Mouse (Mus musculus) forebrain, postnatal 0 days (tissue): ENCODE measurements around the gene Hist1h3g. TPM values are rescaled to one million over a fixed set of nuclear protein-coding genes. Genes with fewer than 3 reads are reported as not detected.
"Not testable (repeated sequence)": the region's sequence is repeated elsewhere in the genome, so short reads cannot be mapped to it uniquely, and the experiment has no call there.

ENCODE experiments used
- ATAC-seq: fragments of 200-750 bp; cut with Nextera tagmentation; 2 replicates; pipeline ENCODE4 v1.8.0; 2017; ENCODE audit warnings: mild to moderate bottlenecking, moderate library complexity
- DNase-seq: peaks from one replicate; pipeline ENCODE4 v3.0.0-alpha.2; 2015
- H3K27ac ChIP-seq: fragments of 300-500 bp; sonication (generic); 2 replicates; pipeline ENCODE4 v1.5.1; 2014; ENCODE audit warnings: low read depth, mild to moderate bottlenecking, antibody characterized with exemption, low read length, moderate library complexity, mixed read lengths
- H3K27me3 ChIP-seq: fragments of 300-500 bp; sonication (generic); 2 replicates; pipeline ENCODE4 v1.6.1; 2014; ENCODE audit warnings: mild to moderate bottlenecking, low read length, mixed read lengths; ENCODE audit not compliant: insufficient read depth
- H3K36me3 ChIP-seq: fragments of 300-500 bp; sonication (generic); 2 replicates; pipeline ENCODE4 v1.6.1; 2014; ENCODE audit warnings: mild to moderate bottlenecking, moderate library complexity; ENCODE audit not compliant: insufficient read depth
- H3K4me1 ChIP-seq: fragments of 300-500 bp; sonication (generic); 2 replicates; pipeline ENCODE4 v1.6.1; 2014; ENCODE audit warnings: antibody characterized with exemption; ENCODE audit not compliant: insufficient read depth
- H3K4me2 ChIP-seq: fragments of 300-500 bp; sonication (generic); 2 replicates; pipeline ENCODE4 v1.6.1; 2014; ENCODE audit warnings: low read depth, mild to moderate bottlenecking, moderate library complexity
- H3K4me3 ChIP-seq: fragments of 300-500 bp; sonication (generic); 2 replicates; pipeline ENCODE4 v1.5.1; 2014; ENCODE audit warnings: low read depth, low read length, mixed read lengths
- H3K9ac ChIP-seq: fragments of 300-500 bp; sonication (generic); 2 replicates; pipeline ENCODE4 v1.6.1; 2014; ENCODE audit warnings: mild to moderate bottlenecking
- H3K9me3 ChIP-seq: fragments of 300-500 bp; sonication (generic); 2 replicates; pipeline ENCODE4 v1.6.1; 2016; ENCODE audit warnings: low read length
- CTCF ChIP-seq: sonication (generic); IDR thresholded peaks from 2 replicates; pipeline ENCODE4 v1.5.1; 2016; ENCODE audit warnings: antibody characterized with exemption, control low read depth, low read depth
- WGBS: fragments of 180-500 bp; shearing (Covaris S2); extraction: QIAGEN DNeasy Blood & Tissue Kit; methylation state at CpG from one replicate; pipeline ENCODE4 v1.1.7; 2014; 5-methylcytosine and 5-hydroxymethylcytosine counted together
- polyA plus RNA-seq: library from polyadenylated mRNA; unstranded; fragments of >200 nt; fragmentation: Nextera tagmentation; extraction: Ambion mirVana; gene quantifications from 2 replicates; pipeline ENCODE4 v1.2.1, GENCODE M21; 2015
- total RNA-seq: library from RNA; depleted of rRNA; stranded (reverse); fragments of >200 nt; gene quantifications from 2 replicates; pipeline ENCODE4 v1.2.3, GENCODE M21; 2014

The Hist1h3g gene
- total and polyA plus RNA-seq, 2 experiments from 2014 or later: 0.50 to 116 TPM

DNA sequence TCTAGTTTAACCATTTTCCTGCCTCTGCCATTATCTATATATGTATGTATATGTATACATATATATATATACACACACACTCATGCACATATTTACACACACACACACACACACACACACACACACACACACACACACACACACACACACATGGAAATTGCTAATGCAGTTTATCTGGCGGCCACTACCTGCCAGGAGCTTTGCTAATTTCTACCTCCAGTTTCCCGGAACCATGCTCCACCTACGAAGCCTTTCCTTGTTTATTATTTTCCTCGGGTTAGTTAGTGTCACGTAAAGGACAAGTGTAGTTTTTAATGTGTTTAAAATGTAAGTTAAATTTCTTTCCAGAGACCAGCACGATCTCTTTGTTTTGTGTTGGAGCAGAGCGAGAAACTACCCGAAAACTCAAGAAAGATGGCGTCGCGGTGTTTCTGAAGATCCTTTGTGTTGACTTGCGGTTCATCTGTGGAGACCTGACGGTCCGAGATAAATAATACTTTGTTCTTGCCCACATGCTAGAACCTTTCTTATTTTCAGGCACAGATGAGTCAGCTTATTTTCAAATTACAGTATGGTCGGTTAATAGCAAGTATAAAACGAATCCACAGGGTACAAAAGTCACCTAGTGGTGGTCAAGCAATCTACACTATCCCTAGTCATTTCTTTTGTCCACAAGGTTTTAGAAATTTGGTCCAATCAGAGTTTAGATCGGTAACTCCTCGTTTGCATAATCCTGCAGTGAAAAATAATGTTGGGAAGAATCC, 27.7 kb downstream of the Hist1h3g start:
- H3K4me2 ChIP-seq: peak overlapping the region; percentile 66
- no peaks in the 10 kb centered on the region for H3K9me3 ChIP-seq
- H3K27ac ChIP-seq: peak overlapping the region; percentile 94
- H3K36me3 ChIP-seq: no peaks in the 10 kb centered on the region
- ATAC-seq (peak; percentile 38), DNase-seq (peak; percentile 89)
- H3K4me3 ChIP-seq: peak overlapping the region; percentile 37
- no peaks in the 10 kb centered on the region for H3K27me3 ChIP-seq
- peak; percentile 67 for TF ChIP-seq CTCF
- peak overlapping the region; percentile 74 for H3K9ac ChIP-seq
- WGBS: 2% methylated on average over 18 of the region's 18 CpGs
- no peaks in the 10 kb centered on the region for H3K4me1 ChIP-seq

DNA sequence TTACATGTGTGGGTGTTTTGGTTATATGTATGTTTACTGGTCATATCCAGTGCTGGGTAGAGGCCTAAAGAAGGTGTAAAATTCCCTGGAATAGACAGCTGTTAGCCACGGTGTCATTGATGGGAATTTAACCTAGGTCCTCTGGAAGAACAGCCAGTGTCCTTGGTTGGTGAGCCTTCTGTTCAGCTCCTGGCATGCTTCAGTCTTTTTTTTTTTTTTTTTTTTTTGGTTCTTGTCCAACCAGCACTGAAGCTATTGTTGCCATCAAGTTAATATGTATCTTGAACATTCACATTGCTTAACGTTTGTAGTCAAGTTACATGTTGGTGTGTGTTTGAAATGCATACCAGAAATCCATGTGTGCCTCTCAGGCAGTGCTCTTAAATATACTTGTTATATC, 29.3 kb downstream of the Hist1h3g start:
- no peaks in the 10 kb centered on the region for H3K4me1 ChIP-seq
- no peaks in the 10 kb centered on the region for H3K27me3 ChIP-seq
- H3K27ac ChIP-seq: no peak overlapping the region
- WGBS: 88% methylated on average over 2 of the region's 2 CpGs
- DNase-seq: no peak
- H3K4me3 ChIP-seq: no peak overlapping the region
- no peaks in the 10 kb centered on the region for H3K36me3 ChIP-seq
- no peak overlapping the region for H3K9ac ChIP-seq
- TF ChIP-seq CTCF: no peak
- no peaks in the 10 kb centered on the region for H3K9me3 ChIP-seq
- ATAC-seq: no peak
- H3K4me2 ChIP-seq: no peak overlapping the region

DNA sequence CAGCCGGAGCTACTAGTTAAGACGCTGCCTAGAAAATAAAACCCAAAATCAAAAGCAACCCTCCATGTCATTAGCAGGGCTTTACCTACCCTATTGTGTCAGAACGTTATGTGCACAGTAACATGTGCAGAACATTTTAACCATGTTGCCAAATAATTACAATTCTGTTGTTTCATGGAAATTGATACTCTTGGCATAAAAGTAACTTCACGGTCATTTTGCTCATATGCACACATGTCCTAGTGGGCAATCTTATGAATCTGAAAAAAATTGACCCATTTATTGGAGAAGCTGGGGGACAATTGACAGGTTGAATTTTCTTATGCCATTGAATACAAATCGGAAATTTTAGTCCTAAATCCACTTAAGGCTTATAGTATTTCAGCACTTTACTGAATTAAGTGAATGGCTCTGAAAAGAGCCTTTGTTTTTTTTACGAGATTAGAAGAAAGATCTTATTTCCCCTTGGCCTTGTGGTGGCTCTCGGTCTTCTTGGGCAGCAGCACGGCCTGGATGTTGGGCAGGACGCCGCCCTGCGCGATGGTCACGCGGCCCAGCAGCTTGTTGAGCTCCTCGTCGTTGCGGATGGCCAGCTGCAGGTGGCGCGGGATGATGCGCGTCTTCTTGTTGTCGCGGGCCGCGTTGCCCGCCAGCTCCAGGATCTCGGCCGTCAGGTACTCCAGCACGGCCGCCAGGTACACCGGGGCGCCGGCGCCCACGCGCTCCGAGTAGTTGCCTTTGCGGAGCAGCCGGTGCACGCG, 35.2 kb downstream of the Hist1h3g start:
- Histone ChIP-seq H3K4me1 (peaks cover 20% of the 10 kb centered on the region), H3K9ac (peak overlapping the region; percentile 60), H3K4me2 (peak overlapping the region; percentile 67), H3K4me3 (peak overlapping the region; percentile 36), H3K27ac (peak overlapping the region; percentile 93)
- not testable (repeated sequence) for H3K27me3 ChIP-seq, H3K36me3 ChIP-seq, H3K9me3 ChIP-seq
- peak; percentile 17 for ATAC-seq
- under 1% methylated on average over 19 of the region's 41 CpGs for WGBS
- DNase-seq: peak; percentile 56

DNA sequence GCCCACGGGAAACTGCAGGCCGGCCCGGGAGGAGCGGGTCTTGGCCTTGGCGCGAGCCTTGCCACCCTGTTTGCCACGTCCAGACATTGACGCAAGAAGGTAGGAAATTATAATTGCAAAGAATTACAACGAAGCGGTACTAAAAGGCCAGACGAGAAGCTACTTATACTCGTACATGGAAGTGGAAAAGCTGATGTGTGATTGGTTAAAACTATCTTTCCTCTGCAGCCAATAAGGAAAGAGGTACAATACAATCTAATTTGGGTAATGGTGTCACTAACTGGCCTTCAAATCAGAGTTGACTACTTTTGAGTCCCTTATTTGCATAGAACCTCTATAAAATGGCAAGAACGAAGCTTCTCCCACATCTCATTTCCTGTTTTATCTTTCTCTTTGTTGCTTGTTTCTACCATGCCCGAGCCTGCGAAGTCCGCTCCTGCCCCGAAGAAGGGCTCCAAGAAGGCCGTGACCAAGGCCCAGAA, 35.8 kb downstream of the Hist1h3g start, which contains the start of the genes Hist1h2ae and Hist1h2bg:
Gene Hist1h2ae, minus strand, starts transcription at position 199 of the 482 bp plus-strand sequence.
Gene Hist1h2bg, plus strand, starts transcription at position 375 of the 482 bp plus-strand sequence.
- DNase-seq: peak; percentile 93
- H3K9ac ChIP-seq: peak within 1 kb of the TSS; percentile 60
- H3K27me3 ChIP-seq: no peaks in the 10 kb centered on the region
- no peak for TF ChIP-seq CTCF
- ATAC-seq: peak; percentile 90
- no peaks in the 10 kb centered on the region for H3K36me3 ChIP-seq
- no peaks in the 10 kb centered on the region for H3K9me3 ChIP-seq
- peak within 1 kb of the TSS; percentile 93 for H3K27ac ChIP-seq
- WGBS: under 1% methylated on average over 18 of the region's 18 CpGs
- peak within 1 kb of the TSS; percentile 67 for H3K4me2 ChIP-seq
- peak within 1 kb of the TSS; percentile 36 for H3K4me3 ChIP-seq
- peaks cover 20% of the 10 kb centered on the region for H3K4me1 ChIP-seq

DNA sequence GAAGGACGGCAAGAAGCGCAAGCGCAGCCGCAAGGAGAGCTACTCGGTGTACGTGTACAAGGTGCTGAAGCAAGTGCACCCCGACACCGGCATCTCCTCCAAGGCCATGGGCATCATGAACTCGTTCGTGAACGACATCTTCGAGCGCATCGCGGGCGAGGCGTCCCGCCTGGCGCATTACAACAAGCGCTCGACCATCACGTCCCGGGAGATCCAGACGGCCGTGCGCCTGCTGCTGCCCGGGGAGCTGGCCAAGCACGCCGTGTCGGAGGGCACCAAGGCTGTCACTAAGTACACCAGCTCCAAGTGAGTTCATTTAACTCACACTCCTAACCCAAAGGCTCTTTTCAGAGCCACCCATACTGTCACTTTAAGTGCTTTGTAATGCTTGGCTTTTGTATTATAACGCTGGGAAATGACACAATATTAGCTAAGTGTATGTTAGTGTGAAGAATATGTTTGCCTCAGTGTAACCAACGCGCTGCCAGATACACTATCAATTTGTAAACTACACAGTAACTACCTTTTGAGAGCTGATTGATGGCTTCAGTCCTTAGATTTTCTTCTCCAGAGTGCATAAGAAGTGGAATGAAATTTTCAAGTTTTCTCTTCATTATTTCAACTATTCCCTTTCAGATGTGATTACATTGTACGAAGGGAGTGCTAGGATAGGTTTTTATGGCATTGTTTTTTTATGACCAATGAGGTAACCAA, 36.4 kb downstream of the Hist1h3g start:
- not testable (repeated sequence) for H3K36me3 ChIP-seq
- peak overlapping the region; percentile 67 for H3K4me2 ChIP-seq

DNA sequence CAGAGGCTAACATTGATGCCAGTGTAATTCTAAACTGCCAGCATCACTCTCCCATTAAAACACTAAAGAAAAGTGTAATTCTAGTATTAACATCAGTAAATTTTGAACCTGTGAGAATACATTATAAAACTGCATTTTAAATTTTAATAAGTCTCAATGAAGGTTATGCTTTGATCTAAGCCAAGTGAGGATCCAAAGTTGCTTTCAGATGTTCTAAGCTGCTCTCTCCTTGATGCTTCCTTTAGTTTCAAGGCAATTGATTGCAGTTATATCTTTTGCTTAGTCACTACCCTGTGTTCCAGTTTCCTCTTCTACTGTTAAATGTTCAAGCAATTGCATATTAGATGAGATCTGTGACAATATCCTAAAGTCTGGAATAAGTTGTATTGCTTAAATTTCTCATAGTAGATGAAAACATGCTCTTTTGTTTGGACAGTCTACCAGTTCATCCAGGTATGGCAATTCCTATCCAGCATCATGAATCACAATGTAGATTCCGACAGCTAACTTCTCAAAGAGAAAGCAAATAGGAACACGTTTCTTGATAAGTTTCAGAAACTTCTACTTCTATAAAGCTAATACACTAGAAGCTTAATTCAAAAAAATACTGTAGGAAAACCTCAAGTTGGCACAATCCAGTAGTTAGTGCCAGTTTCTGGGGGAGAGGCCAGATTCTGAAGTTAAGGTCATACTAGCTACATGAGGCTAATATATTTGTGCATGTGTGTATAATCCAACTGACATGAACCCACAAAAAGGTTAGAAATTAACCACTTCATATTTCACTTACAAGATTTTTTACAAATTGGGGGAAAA, 37.2 kb downstream of the Hist1h3g start:
- peaks cover 27% of the 10 kb centered on the region for H3K4me1 ChIP-seq
- H3K9me3 ChIP-seq: no peaks in the 10 kb centered on the region
- 29% methylated on average over 2 of the region's 2 CpGs for WGBS
- no peaks in the 10 kb centered on the region for H3K36me3 ChIP-seq
- H3K4me2 ChIP-seq: peak overlapping the region; percentile 67
- H3K4me3 ChIP-seq: peak overlapping the region; percentile 36
- ATAC-seq: no peak
- peak overlapping the region; percentile 53 for H3K9ac ChIP-seq
- no peaks in the 10 kb centered on the region for H3K27me3 ChIP-seq
- DNase-seq: no peak
- no peak for TF ChIP-seq CTCF
- peak overlapping the region; percentile 75 for H3K27ac ChIP-seq

More for the DNA sequence above, 36.4 kb downstream of the Hist1h3g start:
- ATAC-seq, H3K9me3 ChIP-seq, H3K27me3 ChIP-seq: not testable (repeated sequence)
- Histone ChIP-seq H3K4me3 (peak overlapping the region; percentile 36), H3K27ac (peak overlapping the region; percentile 93), H3K4me1 (peaks cover 25% of the 10 kb centered on the region), H3K9ac (peak overlapping the region; percentile 53)
- 1% methylated on average over 13 of the region's 34 CpGs for WGBS
- DNase-seq: peak; percentile 51

DNA sequence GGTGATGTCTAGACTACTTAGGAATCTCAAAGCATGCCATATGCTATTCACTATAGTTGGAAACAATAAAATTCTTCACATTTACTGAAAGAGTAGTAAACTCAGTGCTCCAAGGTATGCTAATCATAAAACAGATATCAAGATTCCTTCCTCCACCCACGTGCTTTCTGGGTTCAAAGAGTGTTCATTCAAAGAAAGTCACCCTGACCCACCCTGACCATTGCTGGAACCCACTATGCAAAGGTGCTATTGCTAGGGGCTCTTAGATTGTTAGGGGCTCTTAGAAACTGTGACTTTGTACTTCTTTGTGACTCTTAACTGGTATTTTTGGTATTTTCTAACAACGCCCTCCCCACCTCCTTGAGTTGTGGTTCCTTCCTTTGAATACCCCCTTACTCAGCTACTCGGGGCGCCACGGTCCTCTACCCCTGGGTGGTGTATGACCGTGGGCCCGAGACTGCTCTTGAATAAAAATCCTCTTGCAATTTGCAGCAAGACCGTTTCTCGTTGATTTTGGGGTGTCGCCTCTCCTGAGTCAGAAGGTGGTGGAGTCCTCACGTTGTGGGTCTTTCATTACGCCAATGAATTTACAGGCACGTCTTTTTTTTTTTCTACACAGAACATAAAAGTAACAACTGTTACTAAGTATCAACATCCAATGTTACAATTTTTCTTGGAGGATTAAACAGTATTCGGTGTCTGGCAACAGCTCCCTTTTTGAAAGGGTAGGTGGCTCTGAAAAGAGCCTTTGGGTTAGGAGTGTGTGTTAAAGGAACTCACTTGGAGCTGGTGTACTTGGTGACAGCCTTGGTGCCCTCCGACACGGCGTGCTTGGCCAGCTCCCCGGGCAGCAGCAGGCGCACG, 38.0 kb downstream of the Hist1h3g start:
- not testable (repeated sequence) for ATAC-seq
- 11% methylated on average over 18 of the region's 20 CpGs for WGBS
- peak overlapping the region; percentile 48 for H3K9ac ChIP-seq

DNA sequence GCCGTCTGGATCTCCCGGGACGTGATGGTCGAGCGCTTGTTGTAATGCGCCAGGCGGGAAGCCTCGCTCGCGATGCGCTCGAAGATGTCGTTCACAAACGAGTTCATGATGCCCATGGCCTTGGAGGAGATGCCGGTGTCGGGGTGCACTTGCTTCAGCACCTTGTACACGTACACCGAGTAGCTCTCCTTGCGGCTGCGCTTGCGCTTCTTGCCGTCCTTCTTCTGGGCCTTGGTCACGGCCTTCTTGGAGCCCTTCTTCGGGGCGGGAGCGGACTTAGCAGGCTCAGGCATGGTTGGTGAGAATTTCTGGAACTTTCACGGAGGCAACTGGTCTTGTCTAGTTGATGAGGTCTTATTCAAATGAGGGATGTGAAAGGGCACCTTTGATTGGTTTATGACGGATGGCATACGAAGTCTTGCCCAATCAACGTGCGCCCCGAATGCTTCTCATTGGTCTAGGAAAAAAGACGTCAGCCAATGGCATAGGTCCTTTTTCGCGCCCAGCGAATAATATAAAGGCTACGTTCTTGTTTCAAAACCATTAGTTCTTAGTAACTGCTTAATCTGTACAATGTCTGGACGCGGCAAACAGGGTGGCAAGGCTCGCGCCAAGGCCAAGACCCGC, 38.8 kb downstream of the Hist1h3g start, which contains the start of the genes Hist1h2bf and Hist1h2ad:
Gene Hist1h2bf, minus strand, starts transcription at position 299 of the 627 bp plus-strand sequence.
Gene Hist1h2ad, plus strand, starts transcription at position 484 of the 627 bp plus-strand sequence.
- under 1% methylated on average over 34 of the region's 42 CpGs for WGBS
- H3K36me3 ChIP-seq, H3K27me3 ChIP-seq, H3K9me3 ChIP-seq: not testable (repeated sequence)
- peak within 1 kb of the TSS; percentile 48 for H3K9ac ChIP-seq
- peak within 1 kb of the TSS; percentile 38 for H3K4me3 ChIP-seq
- peaks cover 27% of the 10 kb centered on the region for H3K4me1 ChIP-seq
- DNase-seq (peak; percentile 98), ATAC-seq (peak; percentile 89)
- H3K27ac ChIP-seq: peak within 1 kb of the TSS; percentile 78
- H3K4me2 ChIP-seq: peak within 1 kb of the TSS; percentile 67

More for the DNA sequence above, 38.0 kb downstream of the Hist1h3g start:
- Histone ChIP-seq H3K27ac (peak overlapping the region; percentile 66), H3K4me2 (peak overlapping the region; percentile 67), H3K4me1 (peaks cover 27% of the 10 kb centered on the region), H3K4me3 (peak overlapping the region; percentile 36)
- H3K27me3 ChIP-seq, H3K9me3 ChIP-seq, DNase-seq, H3K36me3 ChIP-seq: not testable (repeated sequence)
